Comparison of ENCODE assay signal across 28 mouse cellular contexts in the genomic region with DNA sequence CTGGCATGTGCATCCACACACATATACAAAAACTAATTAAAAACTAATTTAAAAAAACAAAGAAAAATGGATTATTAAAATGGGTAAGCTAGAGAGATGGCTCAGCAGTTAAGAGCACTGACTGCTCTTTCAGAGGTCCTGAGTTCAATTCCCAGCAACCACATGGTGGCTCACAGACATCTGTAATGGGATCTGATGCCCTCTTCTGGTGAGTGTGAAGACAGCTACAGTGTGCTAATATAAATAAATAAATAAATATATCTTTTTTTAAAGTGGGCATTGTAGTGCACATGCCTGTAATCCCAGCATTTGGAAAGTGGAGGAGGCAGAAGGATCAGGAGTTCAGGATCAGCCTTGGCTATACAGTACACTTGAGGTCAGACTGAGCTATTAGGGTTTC. TPM values are rescaled to one million over a fixed set of nuclear protein-coding genes. Genes with fewer than 3 reads are reported as not detected.
DNase-seq lines count a peak whose midpoint lies in the region; ATAC-seq and TF ChIP-seq lines count a peak whose summit lies in the region.
"Had no signal": no experiment of that assay in that cellular context is flagged by ENCODE, and none has a peak within 500 bp of the region (broad histone marks: within the 10 kb centered on the region; RNA-seq: fewer than 3 reads in every experiment).

No protein-coding gene starts in this region.

- H3K4me3 ChIP-seq in heart, embryonic 10.5 days: no peak overlapping the region
- H3K4me3 ChIP-seq in layer of hippocampus, adult 2 months: no peak overlapping the region
- H3K4me3 ChIP-seq in midbrain, postnatal 0 days (ENCODE audit: low read depth, low read length): no peak overlapping the region
- no peak overlapping the region for H3K4me3 ChIP-seq in midbrain, embryonic 14.5 days (replicated peaks; ENCODE audit: low read depth, low read length)
- no peak overlapping the region for H3K4me3 ChIP-seq in midbrain, embryonic 16.5 days (ENCODE audit: low read depth, low read length)
- H3K4me3 ChIP-seq: hindbrain, embryonic 12.5 days; limb, embryonic 10.5 days had no signal

- ATAC-seq in midbrain, postnatal 0 days (ENCODE audit: low FRiP score): no peak
- no peak for ATAC-seq in midbrain, embryonic 14.5 days (ENCODE audit: low FRiP score, low TSS enrichment)
- no peak for ATAC-seq in midbrain, embryonic 16.5 days
- ATAC-seq: forebrain, embryonic 16.5 days; inflammation-experienced regulatory T-cells, adult 6 months had no signal

- no peaks in the 10 kb centered on the region for H3K27me3 ChIP-seq in heart, embryonic 10.5 days (ENCODE audit: insufficient read depth, poor library complexity, severe bottlenecking)
- no peaks in the 10 kb centered on the region for H3K27me3 ChIP-seq in midbrain, postnatal 0 days (ENCODE audit: insufficient read depth, low read length)
- H3K27me3 ChIP-seq in midbrain, embryonic 14.5 days (ENCODE audit: control insufficient read depth, insufficient read depth, low read length): no peaks in the 10 kb centered on the region
- H3K27me3 ChIP-seq in midbrain, embryonic 16.5 days (ENCODE audit: control insufficient read depth, insufficient read depth, low read depth, low read length): no peaks in the 10 kb centered on the region
- H3K27me3 ChIP-seq: hindbrain, embryonic 12.5 days had no signal

- no peak overlapping the region for H3K4me2 ChIP-seq in midbrain, postnatal 0 days (ENCODE audit: low read depth, low read length, poor library complexity, severe bottlenecking)
- no peak overlapping the region for H3K4me2 ChIP-seq in midbrain, embryonic 14.5 days (ENCODE audit: low read length)
- no peak overlapping the region for H3K4me2 ChIP-seq in midbrain, embryonic 16.5 days (ENCODE audit: low read length)
- H3K4me2 ChIP-seq: hindbrain, embryonic 12.5 days; liver, embryonic 11.5 days had no signal

- DNase-seq in heart, embryonic 10.5 days (ENCODE audit: low spot score): peak; percentile 22
- DNase-seq in heart, adult 9 months (ENCODE audit: low spot score in 2 of 2): no peak
- DNase-seq in layer of hippocampus, adult 2 months (ENCODE audit: low spot score in 2 of 2): no peak
- DNase-seq in layer of hippocampus, postnatal 14 days (ENCODE audit: low spot score in 2 of 2): no peak
- no peak for DNase-seq in midbrain, postnatal 0 days (ENCODE audit: low spot score)
- DNase-seq in midbrain, embryonic 14.5 days: no peak
- DNase-seq in yolk sac, embryonic 10.5 days (ENCODE audit: low spot score): no peak
- DNase-seq: adrenal gland, postnatal 25 days; cerebellum, adult 11 months; cerebellum, postnatal 14 days; embryo, embryonic 11 days; heart, adult 18-20 months; right cerebral cortex, postnatal 4 days had no signal

- H3K4me1 ChIP-seq in heart, embryonic 10.5 days: peaks cover 4% of the 10 kb centered on the region; the same call in 1 of the 2 replicates
- no peaks in the 10 kb centered on the region for H3K4me1 ChIP-seq in midbrain, postnatal 0 days (ENCODE audit: insufficient read depth, low read length)
- no peaks in the 10 kb centered on the region for H3K4me1 ChIP-seq in midbrain, embryonic 14.5 days (ENCODE audit: control insufficient read depth, insufficient read depth, low read length)
- peaks cover 6% of the 10 kb centered on the region; the same call in 1 of the 2 replicates for H3K4me1 ChIP-seq in midbrain, embryonic 16.5 days (ENCODE audit: control insufficient read depth, insufficient read depth, low read length)

- peak; percentile 76 for TF ChIP-seq CTCF in layer of hippocampus, adult 2 months (conservative IDR thresholded peaks at IDR 0.05)
- peak; percentile 47 for TF ChIP-seq CTCF in midbrain, postnatal 0 days (IDR thresholded peaks at IDR 0.05)

- no peak overlapping the region for H3K9ac ChIP-seq in midbrain, postnatal 0 days (replicated peaks; ENCODE audit: low read length, poor library complexity, severe bottlenecking)
- no peak overlapping the region for H3K9ac ChIP-seq in midbrain, embryonic 14.5 days (replicated peaks; ENCODE audit: low read length)
- H3K9ac ChIP-seq in midbrain, embryonic 16.5 days (ENCODE audit: low read depth, low read length): no peak overlapping the region
- H3K9ac ChIP-seq: hindbrain, embryonic 12.5 days had no signal

- H3K9me3 ChIP-seq in heart, embryonic 10.5 days: no peaks in the 10 kb centered on the region
- H3K9me3 ChIP-seq in midbrain, postnatal 0 days (ENCODE audit: low read length): no peaks in the 10 kb centered on the region
- H3K9me3 ChIP-seq in midbrain, embryonic 14.5 days (ENCODE audit: control insufficient read depth, low read length): no peaks in the 10 kb centered on the region
- H3K9me3 ChIP-seq in midbrain, embryonic 16.5 days (replicated peaks; ENCODE audit: control insufficient read depth, low read length, poor library complexity, severe bottlenecking): no peaks in the 10 kb centered on the region
- H3K9me3 ChIP-seq: hindbrain, embryonic 12.5 days; limb, embryonic 10.5 days had no signal

- no peak overlapping the region for H3K27ac ChIP-seq in heart, embryonic 10.5 days
- no peak overlapping the region for H3K27ac ChIP-seq in layer of hippocampus, adult 2 months
- H3K27ac ChIP-seq in midbrain, postnatal 0 days (ENCODE audit: low read depth, low read length): no peak overlapping the region
- H3K27ac ChIP-seq in midbrain, embryonic 14.5 days (replicated peaks; ENCODE audit: low read depth, low read length): no peak overlapping the region
- no peak overlapping the region for H3K27ac ChIP-seq in midbrain, embryonic 16.5 days (ENCODE audit: low read length)
- H3K27ac ChIP-seq: hindbrain, embryonic 12.5 days; limb, embryonic 10.5 days had no signal

- H3K36me3 ChIP-seq in heart, embryonic 10.5 days: no peaks in the 10 kb centered on the region
- H3K36me3 ChIP-seq in midbrain, postnatal 0 days (ENCODE audit: insufficient read depth, low read length): no peaks in the 10 kb centered on the region
- no peaks in the 10 kb centered on the region for H3K36me3 ChIP-seq in midbrain, embryonic 14.5 days (ENCODE audit: control insufficient read depth, insufficient read depth, low read length)
- no peaks in the 10 kb centered on the region for H3K36me3 ChIP-seq in midbrain, embryonic 16.5 days (ENCODE audit: control insufficient read depth, insufficient read depth, low read length)
- H3K36me3 ChIP-seq: hindbrain, embryonic 12.5 days; limb, embryonic 10.5 days had no signal

RNA-seq across cellular contexts. Expression of gene Ctnnd1, which starts 2.8 kb away (rescaled TPM):
- 65.2 and 91.5 TPM in 2 replicates for polyA plus RNA-seq in heart, embryonic 10.5 days (2016; fragmentation: Nextera tagmentation; extraction: Ambion mirVana)
- total RNA-seq in layer of hippocampus, adult 2 months (2021): 10 to 100 TPM; 43.3 to 52.9 TPM
- total RNA-seq in layer of hippocampus, postnatal 14 days (2021): 10 to 100 TPM; 59.1 to 68.0 TPM
- total RNA-seq in midbrain, postnatal 0 days (2014; rRNA removed): 81.1 and 82.9 TPM in 2 replicates
- 13.7 and 15.8 TPM in 2 replicates for polyA plus RNA-seq in midbrain, postnatal 0 days (2015; fragmentation: Nextera tagmentation; extraction: Ambion mirVana)
- 21.9 and 33.8 TPM in 2 replicates for polyA plus RNA-seq in midbrain, embryonic 14.5 days (2014; fragmentation: Nextera tagmentation; extraction: Ambion mirVana)
- polyA plus RNA-seq in midbrain, embryonic 16.5 days (2015; fragmentation: Nextera tagmentation; extraction: Ambion mirVana): 29.9 and 30.1 TPM in 2 replicates

RNA-seq across cellular contexts. Expression of gene Btbd18, which starts 5.5 kb away (rescaled TPM):
- 0.21 and 0.29 TPM in 2 replicates for polyA plus RNA-seq in heart, embryonic 10.5 days (2016; fragmentation: Nextera tagmentation; extraction: Ambion mirVana)
- not detected for total RNA-seq in layer of hippocampus, adult 2 months (2021)
- not detected for total RNA-seq in layer of hippocampus, postnatal 14 days (2021)
- total RNA-seq in midbrain, postnatal 0 days (2014; rRNA removed): not detected in 2 replicates
- 0.27 and 0.35 TPM in 2 replicates for polyA plus RNA-seq in midbrain, postnatal 0 days (2015; fragmentation: Nextera tagmentation; extraction: Ambion mirVana)
- 0.37 and 0.53 TPM in 2 replicates for polyA plus RNA-seq in midbrain, embryonic 14.5 days (2014; fragmentation: Nextera tagmentation; extraction: Ambion mirVana)
- 0.26 and 0.39 TPM in 2 replicates for polyA plus RNA-seq in midbrain, embryonic 16.5 days (2015; fragmentation: Nextera tagmentation; extraction: Ambion mirVana)
- total RNA-seq: gastrocnemius, adult 8-10 months; heart, adult 18-20 months; layer of hippocampus, adult 8-10 months; left cerebral cortex, adult 18-20 months; megakaryocyte-erythroid progenitor cell, adult 5-6 weeks had no signal
- polyA plus RNA-seq: embryonic facial prominence, embryonic 14.5 days had no signal

RNA-seq across cellular contexts. Expression of gene Selenoh, which starts 17.2 kb away (rescaled TPM):
- polyA plus RNA-seq in heart, embryonic 10.5 days (2016; fragmentation: Nextera tagmentation; extraction: Ambion mirVana): 347 and 370 TPM in 2 replicates
- total RNA-seq in layer of hippocampus, adult 2 months (2021): 10 to 100 TPM; 21.7 to 26.3 TPM
- 10 to 100 TPM; 41.7 to 46.8 TPM for total RNA-seq in layer of hippocampus, postnatal 14 days (2021)
- 180 and 269 TPM in 2 replicates for total RNA-seq in midbrain, postnatal 0 days (2014; rRNA removed)
- polyA plus RNA-seq in midbrain, postnatal 0 days (2015; fragmentation: Nextera tagmentation; extraction: Ambion mirVana): 210 and 211 TPM in 2 replicates
- polyA plus RNA-seq in midbrain, embryonic 14.5 days (2014; fragmentation: Nextera tagmentation; extraction: Ambion mirVana): 220 and 232 TPM in 2 replicates
- polyA plus RNA-seq in midbrain, embryonic 16.5 days (2015; fragmentation: Nextera tagmentation; extraction: Ambion mirVana): 177 and 185 TPM in 2 replicates

RNA-seq across cellular contexts. Expression of gene Gm28635, which starts 24.5 kb away (rescaled TPM):
- not detected in 2 replicates for polyA plus RNA-seq in heart, embryonic 10.5 days (2016; fragmentation: Nextera tagmentation; extraction: Ambion mirVana)
- total RNA-seq in layer of hippocampus, adult 2 months (2021): 1 to 10 TPM; 3.3 to 9.9 TPM
- 1 to 10 TPM; 2.9 to 9.8 TPM for total RNA-seq in layer of hippocampus, postnatal 14 days (2021)
- not detected in 2 replicates for total RNA-seq in midbrain, postnatal 0 days (2014; rRNA removed)
- not detected in 2 replicates for polyA plus RNA-seq in midbrain, postnatal 0 days (2015; fragmentation: Nextera tagmentation; extraction: Ambion mirVana)
- not detected in 2 replicates for polyA plus RNA-seq in midbrain, embryonic 14.5 days (2014; fragmentation: Nextera tagmentation; extraction: Ambion mirVana)
- not detected in 2 replicates for polyA plus RNA-seq in midbrain, embryonic 16.5 days (2015; fragmentation: Nextera tagmentation; extraction: Ambion mirVana)
- total RNA-seq: adrenal gland, postnatal 25 days; megakaryocyte-erythroid progenitor cell, adult 5-6 weeks had no signal
- polyA plus RNA-seq: C2C12; embryonic facial prominence, embryonic 14.5 days; forebrain, embryonic 16.5 days; heart, embryonic 16.5 days; hindbrain, embryonic 12.5 days; inflammation-experienced regulatory T-cells, adult 6 months; kidney, embryonic 16.5 days; limb, embryonic 10.5 days; liver, embryonic 11.5 days; stomach, embryonic 16.5 days had no signal

RNA-seq across cellular contexts. Expression of gene Med19, which starts 24.8 kb away (rescaled TPM):
- 30.8 and 39.9 TPM in 2 replicates for polyA plus RNA-seq in heart, embryonic 10.5 days (2016; fragmentation: Nextera tagmentation; extraction: Ambion mirVana)
- total RNA-seq in layer of hippocampus, adult 2 months (2021): 10 to 100 TPM; 31.4 to 31.8 TPM
- 10 to 100 TPM; 31.4 to 32.0 TPM for total RNA-seq in layer of hippocampus, postnatal 14 days (2021)
- total RNA-seq in midbrain, postnatal 0 days (2014; rRNA removed): 43.0 and 45.3 TPM in 2 replicates
- 47.4 and 49.5 TPM in 2 replicates for polyA plus RNA-seq in midbrain, postnatal 0 days (2015; fragmentation: Nextera tagmentation; extraction: Ambion mirVana)
- polyA plus RNA-seq in midbrain, embryonic 14.5 days (2014; fragmentation: Nextera tagmentation; extraction: Ambion mirVana): 55.4 and 56.5 TPM in 2 replicates
- 52.3 and 53.6 TPM in 2 replicates for polyA plus RNA-seq in midbrain, embryonic 16.5 days (2015; fragmentation: Nextera tagmentation; extraction: Ambion mirVana)
